Mouse (Mus musculus): Measurements from ENCODE around the gene Ninj1. TPM values are rescaled to one million over a fixed set of nuclear protein-coding genes. Genes with fewer than 3 reads are reported as not detected.

Gene Ninj1
- polyA plus RNA-seq, 1 experiment, result 78.6 TPM

DNA sequence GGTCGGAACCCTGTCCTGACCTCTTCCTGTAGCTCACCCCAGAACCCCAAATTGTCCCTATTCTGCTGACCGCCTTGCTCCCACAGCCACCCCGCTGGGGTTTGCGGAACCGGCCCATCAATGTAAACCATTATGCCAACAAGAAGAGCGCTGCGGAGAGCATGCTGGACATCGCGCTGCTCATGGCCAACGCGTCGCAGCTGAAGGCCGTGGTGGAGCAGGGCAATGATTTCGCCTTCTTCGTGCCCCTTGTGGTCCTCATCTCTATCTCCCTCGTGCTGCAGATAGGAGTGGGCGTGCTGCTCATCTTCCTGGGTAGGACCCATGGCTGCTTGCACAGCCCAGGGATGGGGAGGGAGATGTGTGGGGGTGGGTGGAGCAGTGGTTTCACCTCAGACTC, 6.4 kb downstream of the Ninj1 start:
- Histone ChIP-seq H3K27me3 (ENCODE audit: control insufficient read depth, insufficient read depth, insufficient read length) (no peaks in the 10 kb centered on the region), H3K79me2 (ENCODE audit: control insufficient read depth, insufficient read depth) (peaks cover 10% of the 10 kb centered on the region)

DNA sequence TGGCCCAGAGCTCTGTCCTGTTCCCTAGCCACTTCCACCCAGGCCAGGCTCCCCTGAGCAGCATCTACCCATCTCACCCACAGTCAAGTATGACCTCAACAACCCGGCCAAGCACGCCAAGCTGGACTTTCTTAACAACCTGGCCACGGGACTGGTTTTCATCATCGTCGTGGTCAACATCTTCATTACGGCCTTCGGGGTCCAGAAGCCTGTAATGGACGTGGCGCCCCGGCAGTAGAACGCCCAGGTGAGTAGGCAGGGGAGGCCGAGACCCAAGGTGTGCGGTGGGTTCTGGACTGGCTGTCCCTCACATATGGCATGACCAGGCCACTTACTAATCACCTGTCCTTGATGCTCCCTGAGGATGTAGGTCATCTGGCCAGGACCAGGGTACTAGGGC, 7.5 kb downstream of the Ninj1 start:
- H3K27me3 ChIP-seq (ENCODE audit: control insufficient read depth, insufficient read depth, insufficient read length), result no peaks in the 10 kb centered on the region
- TF ChIP-seq MYOG (IDR thresholded peaks at IDR 0.05; ENCODE audit: control insufficient read depth, extremely low read depth, insufficient read length) (no peak), MYOD1 (IDR thresholded peaks at IDR 0.05; ENCODE audit: control insufficient read depth, insufficient read length, low read depth) (no peak), CEBPB (IDR thresholded peaks at IDR 0.05; ENCODE audit: low read depth) (no peak), USF1 (IDR thresholded peaks at IDR 0.05; ENCODE audit: low read depth) (no peak), CTCF (IDR thresholded peaks at IDR 0.05; ENCODE audit: control insufficient read depth, insufficient read depth, insufficient read length) (no peak), MAX (IDR thresholded peaks at IDR 0.05) (no peak), FOSL1 (IDR thresholded peaks at IDR 0.05; ENCODE audit: insufficient read depth, low read length, poor library complexity, severe bottlenecking) (no peak)

More for the DNA sequence above, 6.4 kb downstream of the Ninj1 start:
- H3ac ChIP-seq (ENCODE audit: control insufficient read depth, insufficient read length, low read depth), result no peak overlapping the region
- no peak for TF ChIP-seq MYOG (IDR thresholded peaks at IDR 0.05; ENCODE audit: control insufficient read depth, extremely low read depth, insufficient read length)
- no peak for TF ChIP-seq FOSL1 (IDR thresholded peaks at IDR 0.05; ENCODE audit: insufficient read depth, low read length, poor library complexity, severe bottlenecking)
- TF ChIP-seq MYOD1 (IDR thresholded peaks at IDR 0.05; ENCODE audit: control insufficient read depth, insufficient read length, low read depth), result no peak
- no peak for TF ChIP-seq CEBPB (IDR thresholded peaks at IDR 0.05; ENCODE audit: low read depth)
- no peak for TF ChIP-seq MAX (IDR thresholded peaks at IDR 0.05)
- TF ChIP-seq CTCF (IDR thresholded peaks at IDR 0.05; ENCODE audit: control insufficient read depth, insufficient read depth, insufficient read length), result no peak
- no peak for TF ChIP-seq USF1 (IDR thresholded peaks at IDR 0.05; ENCODE audit: low read depth)
- peaks cover 7% of the 10 kb centered on the region for H3K36me3 ChIP-seq (ENCODE audit: control insufficient read depth, insufficient read depth)
- no peak overlapping the region for H3K4me3 ChIP-seq (ENCODE audit: insufficient read depth, poor library complexity, severe bottlenecking)
- H3K79me3 ChIP-seq (ENCODE audit: low read depth), result peaks cover 1% of the 10 kb centered on the region

DNA sequence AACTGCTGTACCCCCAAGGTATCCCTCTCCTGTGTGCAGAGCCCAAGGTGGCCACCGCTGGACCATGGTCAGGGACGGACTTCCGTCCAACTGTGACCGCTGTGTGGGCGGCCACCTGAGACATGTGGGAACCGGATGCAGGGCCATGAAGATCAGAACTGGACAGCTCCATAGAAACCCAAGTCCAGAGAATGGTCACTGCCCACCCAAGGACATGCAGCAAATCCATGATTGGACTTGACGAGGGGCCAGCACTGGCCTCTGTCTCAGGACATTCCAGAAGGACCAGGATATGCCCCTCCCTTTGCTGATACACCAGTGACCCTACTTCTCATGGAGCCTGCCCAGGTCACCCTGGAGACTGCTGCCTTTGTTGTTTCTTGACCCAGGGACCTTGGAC, 8.4 kb downstream of the Ninj1 start:
- no peak for TF ChIP-seq CTCF (IDR thresholded peaks at IDR 0.05; ENCODE audit: control insufficient read depth, insufficient read depth, insufficient read length)
- no peak for TF ChIP-seq FOSL1 (IDR thresholded peaks at IDR 0.05; ENCODE audit: insufficient read depth, low read length, poor library complexity, severe bottlenecking)
- no peak for TF ChIP-seq CEBPB (IDR thresholded peaks at IDR 0.05; ENCODE audit: low read depth)
- TF ChIP-seq MAX (IDR thresholded peaks at IDR 0.05), result no peak
- TF ChIP-seq MYOD1 (IDR thresholded peaks at IDR 0.05; ENCODE audit: control insufficient read depth, insufficient read length, low read depth), result no peak
- no peak for TF ChIP-seq MYOG (IDR thresholded peaks at IDR 0.05; ENCODE audit: control insufficient read depth, extremely low read depth, insufficient read length)
- TF ChIP-seq USF1 (IDR thresholded peaks at IDR 0.05; ENCODE audit: low read depth), result no peak
- Histone ChIP-seq H3ac (ENCODE audit: control insufficient read depth, insufficient read length, low read depth) (no peak overlapping the region), H3K79me2 (ENCODE audit: control insufficient read depth, insufficient read depth) (no peaks in the 10 kb centered on the region), H3K79me3 (ENCODE audit: low read depth) (no peaks in the 10 kb centered on the region), H3K27me3 (ENCODE audit: control insufficient read depth, insufficient read depth, insufficient read length) (no peaks in the 10 kb centered on the region), H3K36me3 (ENCODE audit: control insufficient read depth, insufficient read depth) (peaks cover 7% of the 10 kb centered on the region), H3K4me3 (ENCODE audit: insufficient read depth, poor library complexity, severe bottlenecking) (no peak overlapping the region)

More for the DNA sequence above, 7.5 kb downstream of the Ninj1 start:
- H3K79me3 ChIP-seq (ENCODE audit: low read depth), result no peaks in the 10 kb centered on the region
- H3K79me2 ChIP-seq (ENCODE audit: control insufficient read depth, insufficient read depth), result no peaks in the 10 kb centered on the region
- no peak overlapping the region for H3K4me3 ChIP-seq (ENCODE audit: insufficient read depth, poor library complexity, severe bottlenecking)
- peaks cover 7% of the 10 kb centered on the region for H3K36me3 ChIP-seq (ENCODE audit: control insufficient read depth, insufficient read depth)
- H3ac ChIP-seq (ENCODE audit: control insufficient read depth, insufficient read length, low read depth), result no peak overlapping the region

DNA sequence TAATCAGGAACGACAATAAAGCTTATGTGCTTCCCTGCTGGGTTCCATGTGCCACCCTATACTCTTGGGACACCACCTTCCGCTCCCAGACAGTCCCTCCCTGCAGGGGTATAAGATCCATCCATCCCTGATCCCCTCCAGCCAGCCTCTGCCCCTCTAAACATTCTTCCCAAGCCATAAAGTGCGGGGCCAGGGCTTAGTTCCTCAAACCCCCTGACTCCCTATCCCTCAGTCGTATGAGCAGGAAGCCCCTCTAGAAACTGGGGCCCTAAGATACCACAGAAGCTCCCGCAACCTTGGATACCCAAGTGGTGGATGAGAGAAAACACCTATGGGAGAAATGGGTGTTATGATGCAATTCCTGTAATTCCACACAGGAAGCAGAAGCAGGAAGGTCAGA, 8.9 kb downstream of the Ninj1 start:
- Histone ChIP-seq H3K79me3 (ENCODE audit: low read depth) (no peaks in the 10 kb centered on the region), H3K79me2 (ENCODE audit: control insufficient read depth, insufficient read depth) (no peaks in the 10 kb centered on the region), H3K4me3 (ENCODE audit: insufficient read depth, poor library complexity, severe bottlenecking) (no peak overlapping the region), H3K36me3 (ENCODE audit: control insufficient read depth, insufficient read depth) (peaks cover 7% of the 10 kb centered on the region), H3K27me3 (ENCODE audit: control insufficient read depth, insufficient read depth, insufficient read length) (no peaks in the 10 kb centered on the region), H3ac (ENCODE audit: control insufficient read depth, insufficient read length, low read depth) (no peak overlapping the region)
- TF ChIP-seq MYOG (IDR thresholded peaks at IDR 0.05; ENCODE audit: control insufficient read depth, extremely low read depth, insufficient read length), result no peak
- no peak for TF ChIP-seq MAX (IDR thresholded peaks at IDR 0.05)
- no peak for TF ChIP-seq CEBPB (IDR thresholded peaks at IDR 0.05; ENCODE audit: low read depth)
- no peak for TF ChIP-seq CTCF (IDR thresholded peaks at IDR 0.05; ENCODE audit: control insufficient read depth, insufficient read depth, insufficient read length)
- TF ChIP-seq FOSL1 (IDR thresholded peaks at IDR 0.05; ENCODE audit: insufficient read depth, low read length, poor library complexity, severe bottlenecking), result no peak
- TF ChIP-seq USF1 (IDR thresholded peaks at IDR 0.05; ENCODE audit: low read depth), result no peak
- TF ChIP-seq MYOD1 (IDR thresholded peaks at IDR 0.05; ENCODE audit: control insufficient read depth, insufficient read length, low read depth), result no peak

DNA sequence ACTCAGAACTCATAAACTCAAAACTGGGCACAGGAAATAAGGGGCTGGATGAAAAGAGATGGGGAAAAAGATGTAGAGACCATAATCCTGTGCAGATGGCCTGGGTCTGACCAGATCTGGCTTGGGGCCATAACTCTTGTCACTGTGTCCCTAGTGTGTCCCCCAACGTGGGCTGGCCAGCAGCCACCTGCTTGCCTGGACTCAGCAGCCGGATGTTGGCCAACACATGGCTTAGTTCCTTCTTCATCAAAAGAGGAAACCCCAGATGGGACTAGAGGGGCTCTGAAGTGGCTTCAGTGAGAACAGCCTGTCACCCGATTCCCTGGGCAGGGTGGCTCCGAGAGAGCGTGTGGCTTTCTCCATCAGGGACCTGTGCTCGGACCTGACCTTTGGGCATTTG, 9.5 kb downstream of the Ninj1 start:
- H3K4me3 ChIP-seq (ENCODE audit: insufficient read depth, poor library complexity, severe bottlenecking), result no peak overlapping the region
- H3K79me3 ChIP-seq (ENCODE audit: low read depth), result no peaks in the 10 kb centered on the region
- no peak overlapping the region for H3ac ChIP-seq (ENCODE audit: control insufficient read depth, insufficient read length, low read depth)
- no peaks in the 10 kb centered on the region for H3K27me3 ChIP-seq (ENCODE audit: control insufficient read depth, insufficient read depth, insufficient read length)
- H3K79me2 ChIP-seq (ENCODE audit: control insufficient read depth, insufficient read depth), result no peaks in the 10 kb centered on the region
- H3K36me3 ChIP-seq (ENCODE audit: control insufficient read depth, insufficient read depth), result peaks cover 11% of the 10 kb centered on the region
- TF ChIP-seq MAX (IDR thresholded peaks at IDR 0.05) (no peak), USF1 (IDR thresholded peaks at IDR 0.05; ENCODE audit: low read depth) (no peak), MYOD1 (IDR thresholded peaks at IDR 0.05; ENCODE audit: control insufficient read depth, insufficient read length, low read depth) (no peak), CEBPB (IDR thresholded peaks at IDR 0.05; ENCODE audit: low read depth) (no peak), MYOG (IDR thresholded peaks at IDR 0.05; ENCODE audit: control insufficient read depth, extremely low read depth, insufficient read length) (no peak), FOSL1 (IDR thresholded peaks at IDR 0.05; ENCODE audit: insufficient read depth, low read length, poor library complexity, severe bottlenecking) (no peak), CTCF (IDR thresholded peaks at IDR 0.05; ENCODE audit: control insufficient read depth, insufficient read depth, insufficient read length) (no peak)

DNA sequence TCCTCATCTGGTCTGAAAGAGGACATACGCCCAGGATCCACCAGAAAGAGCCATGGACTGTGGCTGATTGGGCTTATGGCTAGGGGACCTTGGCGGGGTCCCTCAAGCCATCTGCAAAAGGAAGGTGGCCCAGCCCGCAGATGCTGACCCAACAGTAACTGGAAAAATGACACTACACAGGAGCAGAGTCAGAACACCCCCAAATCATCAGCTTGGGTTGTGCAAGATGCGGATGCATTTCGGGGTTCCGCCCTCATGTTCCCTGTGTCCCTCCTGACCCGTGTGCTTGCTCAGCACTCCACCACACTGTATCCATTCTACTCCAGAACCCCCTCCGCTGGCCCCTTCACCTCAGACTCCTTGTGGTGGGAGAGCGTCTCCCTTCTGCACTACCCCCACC, 11.4 kb downstream of the Ninj1 start:
- Histone ChIP-seq H3K79me2 (ENCODE audit: control insufficient read depth, insufficient read depth) (no peaks in the 10 kb centered on the region), H3K36me3 (ENCODE audit: control insufficient read depth, insufficient read depth) (peaks cover 22% of the 10 kb centered on the region), H3K4me3 (ENCODE audit: insufficient read depth, poor library complexity, severe bottlenecking) (peak overlapping the region; percentile 2), H3K79me3 (ENCODE audit: low read depth) (no peaks in the 10 kb centered on the region), H3K27me3 (ENCODE audit: control insufficient read depth, insufficient read depth, insufficient read length) (no peaks in the 10 kb centered on the region), H3ac (ENCODE audit: control insufficient read depth, insufficient read length, low read depth) (no peak overlapping the region)
- TF ChIP-seq USF1 (IDR thresholded peaks at IDR 0.05; ENCODE audit: low read depth) (no peak), CTCF (IDR thresholded peaks at IDR 0.05; ENCODE audit: control insufficient read depth, insufficient read depth, insufficient read length) (no peak), MYOD1 (IDR thresholded peaks at IDR 0.05; ENCODE audit: control insufficient read depth, insufficient read length, low read depth) (no peak), FOSL1 (IDR thresholded peaks at IDR 0.05; ENCODE audit: insufficient read depth, low read length, poor library complexity, severe bottlenecking) (no peak), MYOG (IDR thresholded peaks at IDR 0.05; ENCODE audit: control insufficient read depth, extremely low read depth, insufficient read length) (no peak), MAX (IDR thresholded peaks at IDR 0.05) (no peak), CEBPB (IDR thresholded peaks at IDR 0.05; ENCODE audit: low read depth) (no peak)

Data from C2C12 (cell line).